Mouse (Mus musculus) retina, postnatal 7 days (tissue): ENCODE results near the gene Sesn1.
"Not testable (repeated sequence)": the region's sequence is repeated elsewhere in the genome, so short reads cannot be mapped to it uniquely, and the experiment has no call there.

Experiments
- DNase-seq: peaks from one replicate; pipeline ENCODE4 v3.0.0-alpha.2; 2012; ENCODE audit warnings: low read depth, low spot score

Gene Sesn1

GRCm38 (mm10) chr10:41912290-41912994, 102.7 kb downstream of the Sesn1 start:
- DNase-seq: no peak

GRCm38 (mm10) chr10:41926726-41927125, 117.0 kb downstream of the Sesn1 start:
- DNase-seq: no peak

GRCm38 (mm10) chr10:41930966-41931365, 121.2 kb downstream of the Sesn1 start:
- DNase-seq: no peak

- no peak for DNase-seq
Measured at GRCm38 (mm10) chr10:41931962-41932361, 122.2 kb downstream of the Sesn1 start.

GRCm38 (mm10) chr10:41932943-41933342, 123.2 kb downstream of the Sesn1 start:
- DNase-seq: no peak

GRCm38 (mm10) chr10:41933536-41933935, 123.8 kb downstream of the Sesn1 start:
- DNase-seq: no peak

GRCm38 (mm10) chr10:41934633-41935475, 125.1 kb downstream of the Sesn1 start:
- DNase-seq: peak; percentile 54

GRCm38 (mm10) chr10:41935476-41935829, 125.7 kb downstream of the Sesn1 start:
- DNase-seq: no peak

GRCm38 (mm10) chr10:41936100-41936499, 126.4 kb downstream of the Sesn1 start:
- DNase-seq: no peak

- no peak for DNase-seq
Measured at GRCm38 (mm10) chr10:41937176-41937575, 127.4 kb downstream of the Sesn1 start.

- no peak for DNase-seq
Measured at GRCm38 (mm10) chr10:41939090-41939489, 129.4 kb downstream of the Sesn1 start.

- DNase-seq: not testable (repeated sequence)
Measured at GRCm38 (mm10) chr10:41952354-41952753, 142.6 kb downstream of the Sesn1 start.

GRCm38 (mm10) chr10:41952850-41953527, 143.3 kb downstream of the Sesn1 start:
- DNase-seq: no peak

GRCm38 (mm10) chr10:41953528-41953864, 143.8 kb downstream of the Sesn1 start:
- no peak for DNase-seq

GRCm38 (mm10) chr10:41957421-41958225, 147.9 kb downstream of the Sesn1 start:
- no peak for DNase-seq
